Mouse (Mus musculus): ENCODE measurements around the gene Zic3.

The Zic3 gene

DNA sequence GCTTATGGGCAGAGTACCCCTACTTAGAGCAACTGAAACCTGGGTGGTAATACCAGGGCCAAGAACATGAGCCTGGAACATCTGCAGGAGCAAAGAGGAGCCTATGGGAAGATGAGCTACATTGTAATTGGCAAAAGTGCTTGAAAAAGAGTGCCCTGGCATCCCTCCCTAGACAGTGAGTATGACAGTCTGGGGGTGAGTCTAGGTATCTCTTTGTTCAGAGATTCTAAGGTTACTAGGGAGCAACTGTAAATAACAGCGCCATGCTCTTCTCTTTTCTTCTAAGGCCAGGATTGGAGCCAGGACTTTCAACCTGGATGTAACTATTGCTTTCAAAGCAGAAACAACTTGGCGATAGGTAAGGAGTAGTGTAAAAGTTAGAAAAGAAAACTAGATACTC is at the start of gene Zic3:
Gene Zic3, plus strand, starts transcription at position 301 of the 400 bp plus-strand sequence.
- DNase-seq (ENCODE audit: low spot score), result no peak

DNA sequence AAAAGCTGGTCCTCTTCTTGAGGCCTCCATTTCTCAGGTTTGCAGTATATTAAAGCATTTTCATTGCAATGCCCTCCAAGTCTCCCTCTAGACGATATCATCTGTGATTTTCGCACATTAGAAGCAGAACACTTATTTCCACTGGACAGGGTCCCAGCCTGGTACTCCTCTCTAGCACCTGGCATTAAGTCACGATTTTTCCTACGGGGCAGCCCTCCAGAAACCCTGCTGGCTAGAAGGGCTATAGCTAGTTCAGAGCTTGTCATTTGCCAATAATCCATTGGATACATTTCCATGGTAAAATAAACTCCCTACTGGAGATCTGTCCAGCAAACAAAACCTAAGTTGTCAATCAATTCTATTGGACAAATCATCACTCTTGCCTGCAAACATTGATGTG is 40.1 kb upstream of the Zic3 start:
- no peak for DNase-seq (ENCODE audit: low spot score)

DNA sequence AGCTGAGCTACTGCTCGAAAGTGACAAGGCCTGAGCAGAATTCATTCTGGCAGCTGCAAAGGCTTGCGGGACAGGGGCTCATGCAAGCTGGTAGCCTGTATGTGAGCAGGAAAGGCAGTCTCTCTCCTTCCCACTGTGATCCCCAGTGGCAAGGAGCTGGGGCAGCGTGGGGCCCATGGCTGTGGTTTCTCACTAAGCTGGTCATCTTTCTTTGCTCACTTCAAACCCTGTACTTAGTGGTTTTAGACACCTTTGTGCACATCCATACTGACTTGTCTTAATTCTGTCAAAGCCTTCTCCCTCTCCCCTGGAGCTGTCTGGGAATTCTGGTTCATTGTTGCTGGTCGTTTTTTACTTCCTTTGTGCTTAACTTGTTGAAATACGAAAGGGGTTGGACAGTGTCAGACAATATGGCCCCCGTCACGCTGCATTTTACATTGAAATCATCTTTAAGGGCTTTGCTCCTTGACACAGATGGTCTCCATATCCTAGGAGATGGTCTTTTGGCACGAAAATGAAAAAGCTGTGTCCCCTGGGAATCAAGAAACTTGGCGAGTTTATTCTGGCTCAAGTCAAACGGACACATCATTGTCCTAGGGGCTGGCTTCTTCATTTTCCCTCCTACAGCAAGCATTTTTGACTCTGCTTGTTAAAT is 34.9 kb upstream of the Zic3 start:
- peak; percentile 9 for DNase-seq (ENCODE audit: low spot score)

DNA sequence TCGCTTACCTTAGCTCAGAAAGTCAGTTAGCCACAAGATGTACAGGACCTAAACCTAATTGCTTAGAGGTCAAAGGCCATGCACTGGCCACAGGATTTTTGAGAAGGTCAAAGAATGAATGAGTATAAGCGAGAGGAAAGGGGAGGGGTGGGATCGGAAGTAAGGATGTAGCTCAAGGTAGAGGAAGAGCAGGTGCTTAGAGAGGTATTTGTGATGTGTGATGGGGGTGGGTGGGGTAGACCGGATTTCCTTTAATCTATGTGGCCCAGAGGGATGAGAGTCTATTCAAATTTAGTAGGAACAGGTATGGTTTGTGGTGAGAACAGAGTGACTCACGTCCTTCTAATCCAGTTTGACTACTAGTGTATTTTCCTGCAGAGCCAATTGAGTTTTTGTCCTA is 9.1 kb upstream of the Zic3 start:
- no peak for DNase-seq (ENCODE audit: low spot score)

DNA sequence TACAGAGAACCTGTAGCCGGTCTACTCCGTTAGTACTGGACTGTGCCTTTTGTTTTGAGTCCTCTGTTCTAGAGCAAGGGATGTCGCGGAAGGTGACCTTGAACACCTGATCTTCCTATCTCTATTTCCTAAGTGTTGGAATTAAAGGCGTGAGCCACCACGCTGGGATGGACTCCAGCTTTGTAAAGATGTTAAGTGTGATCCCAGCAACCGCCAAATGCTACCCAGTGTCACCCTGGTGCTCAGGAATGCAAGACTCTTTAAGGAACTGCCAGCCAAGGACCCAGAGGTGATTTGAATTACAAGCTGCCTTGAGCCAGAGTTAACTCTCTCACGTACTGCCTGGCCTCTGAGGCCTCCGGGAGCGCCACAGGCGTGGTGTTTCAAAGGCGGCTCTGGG is 8.4 kb upstream of the Zic3 start:
- no peak for DNase-seq (ENCODE audit: low spot score)

DNA sequence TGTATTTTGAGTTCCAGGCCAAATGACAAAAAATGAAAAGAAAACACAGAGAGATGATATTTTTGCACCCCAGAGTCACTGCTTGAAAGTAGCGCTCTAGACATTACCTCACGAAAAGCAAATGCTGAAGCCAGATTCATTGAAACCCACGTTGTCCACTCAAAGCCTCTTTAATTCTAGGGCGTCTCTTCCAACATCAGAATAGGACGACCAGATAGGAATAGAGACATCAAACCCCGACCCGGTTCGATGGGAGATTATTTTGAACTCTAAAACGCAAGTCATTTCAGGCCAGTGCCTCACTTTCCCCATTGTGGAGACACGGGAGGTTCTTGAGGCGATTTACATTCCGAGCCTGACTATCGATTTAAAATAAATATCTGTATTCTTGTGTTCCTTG is 7.7 kb upstream of the Zic3 start:
- DNase-seq (ENCODE audit: low spot score), result no peak

DNA sequence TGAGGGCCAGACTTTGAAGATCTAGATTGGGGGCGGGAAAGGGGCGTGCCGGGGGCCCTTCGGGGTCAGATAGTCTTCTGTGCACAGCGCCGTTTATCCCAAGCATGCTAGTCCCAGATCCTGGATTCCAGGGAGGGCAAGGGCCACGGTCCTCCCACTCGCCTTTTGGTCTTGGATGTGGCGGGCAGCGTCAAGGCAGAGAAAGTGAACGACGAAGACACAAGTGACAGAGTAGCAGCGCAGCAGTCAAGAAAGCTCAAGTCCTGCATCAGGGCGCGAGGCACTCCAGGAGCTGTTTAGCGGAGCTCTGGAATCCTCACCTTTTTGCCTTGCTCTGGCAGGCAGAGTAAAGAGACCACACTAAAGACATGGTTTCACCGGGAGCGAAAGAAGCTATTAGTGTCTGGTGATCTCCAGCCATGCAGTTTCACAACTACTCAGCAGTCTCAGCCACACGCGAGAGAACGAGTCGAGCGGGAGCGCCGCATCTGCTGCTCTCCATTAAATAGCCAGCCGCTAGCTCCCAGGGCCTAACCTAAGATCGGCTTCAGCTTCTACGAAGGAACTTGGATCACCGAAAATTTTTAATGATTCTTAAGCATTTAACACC is 7.1 kb upstream of the Zic3 start:
- DNase-seq (ENCODE audit: low spot score), result peak; percentile 57

DNA sequence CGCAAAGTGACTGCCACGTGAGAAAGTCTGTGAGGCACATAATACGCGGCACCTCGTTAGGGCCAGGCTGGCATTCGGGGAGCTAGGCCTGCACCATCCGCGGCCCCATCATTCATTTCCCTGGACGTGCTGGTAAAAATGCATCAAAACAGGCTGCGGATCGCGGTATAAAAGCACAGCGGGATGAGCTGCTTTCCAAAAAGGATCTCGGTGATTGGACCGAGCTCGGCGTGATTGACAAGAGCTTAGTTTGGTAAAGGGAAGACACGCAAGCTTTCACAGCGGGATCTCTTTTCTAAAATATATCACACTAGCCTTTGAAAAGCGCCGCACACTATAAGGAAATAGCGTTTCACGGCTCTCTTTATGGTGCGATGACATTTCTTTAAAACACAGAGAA is 3.8 kb upstream of the Zic3 start:
- DNase-seq (ENCODE audit: low spot score), result peak; percentile 52

DNA sequence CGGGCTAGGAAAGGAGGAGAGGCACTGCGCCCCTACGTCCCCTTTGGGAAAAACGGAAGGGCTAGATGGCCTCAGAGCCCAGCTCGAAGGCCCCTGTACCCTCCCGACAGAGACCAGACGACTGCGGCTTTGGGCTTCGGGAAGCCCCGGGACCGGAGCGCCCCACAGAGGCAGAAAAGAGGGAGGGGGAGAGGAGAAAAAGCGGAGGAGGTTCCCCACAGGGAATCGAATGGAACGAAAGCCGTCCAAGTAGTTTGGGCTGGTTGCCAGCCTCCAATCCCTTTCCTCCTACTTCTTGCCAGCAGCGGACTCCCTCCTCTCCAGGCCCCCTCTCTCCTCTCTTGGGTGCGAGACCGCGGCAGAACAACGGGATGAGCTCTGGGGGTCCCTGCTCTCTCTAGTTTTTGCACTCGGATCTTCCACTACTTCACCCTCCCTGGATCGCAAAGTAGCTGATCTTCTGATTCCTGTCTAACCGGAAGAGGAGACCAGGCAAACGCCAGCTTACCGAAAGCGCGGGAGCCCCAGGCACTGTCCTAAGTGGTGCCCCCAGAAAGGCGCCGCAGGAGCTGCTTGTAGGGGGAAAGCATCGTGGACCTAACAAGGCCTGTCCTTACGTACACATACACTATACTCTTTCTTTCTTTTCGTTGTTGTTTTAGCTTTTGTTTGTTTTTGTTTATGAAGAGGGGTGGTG is 3.1 kb upstream of the Zic3 start:
- DNase-seq (ENCODE audit: low spot score), result peak; percentile 26

DNA sequence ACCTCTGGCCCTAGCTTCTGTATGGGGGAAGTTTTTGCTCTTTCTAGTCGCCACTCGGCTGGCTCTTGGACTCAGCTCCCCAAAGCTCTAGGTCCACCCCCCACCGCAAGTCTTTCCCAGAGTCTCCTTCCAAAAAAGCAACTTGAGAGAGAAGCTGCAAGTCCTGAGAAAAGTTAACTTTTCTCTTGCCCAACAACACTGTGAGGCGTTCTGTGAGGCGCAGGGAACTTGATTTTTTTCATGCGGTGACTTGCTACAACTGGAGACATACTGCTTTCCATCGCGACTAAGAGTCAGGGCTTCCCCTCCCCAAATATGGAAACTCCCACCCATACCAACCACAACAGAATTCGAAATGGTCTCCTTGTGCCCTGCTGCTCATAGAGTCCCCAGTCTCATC is 5.1 kb downstream of the Zic3 start:
- no peak for DNase-seq (ENCODE audit: low spot score)

DNA sequence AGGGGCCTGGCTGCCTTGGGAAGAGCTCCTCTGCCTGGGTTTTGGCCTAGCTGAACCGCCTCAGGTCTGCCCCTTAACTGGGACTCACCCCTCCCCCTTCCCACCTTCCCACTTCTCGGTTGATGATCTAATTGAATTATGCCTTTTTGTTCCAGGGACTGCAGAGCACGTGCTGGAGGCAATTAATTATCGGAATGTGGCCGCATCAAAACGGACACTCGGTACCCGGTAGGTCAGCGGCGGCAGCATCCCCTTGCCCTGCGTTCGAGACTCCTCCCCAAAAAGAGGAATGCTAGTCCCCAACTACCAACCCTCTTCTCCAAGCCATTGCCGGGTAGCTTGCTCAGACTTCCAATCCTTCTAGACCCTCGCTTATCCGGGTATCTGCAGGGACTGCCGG is 5.6 kb downstream of the Zic3 start:
- DNase-seq (ENCODE audit: low spot score), result peak; percentile 28

DNA sequence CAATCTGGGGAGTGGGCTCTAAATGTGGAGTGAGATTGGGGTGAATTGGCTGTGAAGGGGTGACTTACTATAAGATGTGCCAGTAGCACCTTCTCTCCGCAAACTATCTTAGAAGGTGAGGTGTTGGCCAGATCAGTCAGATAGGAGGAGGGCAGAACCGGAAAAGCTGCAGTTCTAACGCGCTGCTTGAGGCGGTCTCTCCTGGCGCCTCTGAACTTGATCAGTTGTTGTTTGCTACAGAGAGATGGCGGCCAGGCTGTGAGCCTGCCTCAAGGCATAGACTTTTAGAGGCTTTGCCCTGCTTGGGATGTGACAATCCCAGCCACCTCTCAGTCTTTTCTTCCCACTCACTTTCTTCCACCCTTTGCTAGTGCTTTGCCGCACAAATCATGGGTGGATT is 6.4 kb downstream of the Zic3 start:
- DNase-seq (ENCODE audit: low spot score), result no peak

DNA sequence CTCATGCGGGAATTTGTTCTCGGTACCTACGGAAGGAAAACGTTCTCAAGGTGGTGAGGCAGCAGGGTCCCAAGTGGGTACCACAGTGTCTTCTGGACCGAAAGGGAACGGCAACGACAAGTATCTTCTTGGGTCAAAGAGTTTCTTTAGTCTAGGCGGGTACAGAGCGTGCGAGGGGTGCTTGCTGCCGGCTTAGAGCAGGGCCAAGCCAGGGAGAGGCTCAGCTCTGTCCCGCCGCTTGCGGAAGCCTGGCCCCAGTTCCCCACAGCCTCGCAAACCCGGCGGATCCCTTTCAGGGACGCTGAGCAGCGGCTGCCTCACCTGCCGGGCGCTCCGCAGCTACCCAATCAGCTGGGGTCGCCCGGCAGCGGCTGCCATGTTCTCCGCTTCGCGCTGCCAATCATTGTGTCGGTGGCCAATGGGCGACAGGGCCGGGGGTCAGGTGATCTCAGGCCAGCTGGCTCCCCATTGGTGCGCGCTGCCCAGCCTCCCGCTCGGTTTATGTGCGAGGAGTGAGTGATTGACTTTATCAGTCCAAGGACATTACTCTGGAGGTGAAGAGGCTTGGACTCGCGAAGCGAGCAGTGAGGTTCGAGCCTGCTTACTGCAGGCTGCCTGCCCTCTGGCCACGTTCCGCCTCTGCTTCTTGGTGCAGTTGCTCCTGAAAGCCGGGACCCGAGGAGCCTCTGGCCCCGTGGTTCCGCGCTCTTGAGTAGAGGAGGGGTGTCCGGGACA is 7.8 kb downstream of the Zic3 start:
- DNase-seq (ENCODE audit: low spot score), result peak; percentile 88

DNA sequence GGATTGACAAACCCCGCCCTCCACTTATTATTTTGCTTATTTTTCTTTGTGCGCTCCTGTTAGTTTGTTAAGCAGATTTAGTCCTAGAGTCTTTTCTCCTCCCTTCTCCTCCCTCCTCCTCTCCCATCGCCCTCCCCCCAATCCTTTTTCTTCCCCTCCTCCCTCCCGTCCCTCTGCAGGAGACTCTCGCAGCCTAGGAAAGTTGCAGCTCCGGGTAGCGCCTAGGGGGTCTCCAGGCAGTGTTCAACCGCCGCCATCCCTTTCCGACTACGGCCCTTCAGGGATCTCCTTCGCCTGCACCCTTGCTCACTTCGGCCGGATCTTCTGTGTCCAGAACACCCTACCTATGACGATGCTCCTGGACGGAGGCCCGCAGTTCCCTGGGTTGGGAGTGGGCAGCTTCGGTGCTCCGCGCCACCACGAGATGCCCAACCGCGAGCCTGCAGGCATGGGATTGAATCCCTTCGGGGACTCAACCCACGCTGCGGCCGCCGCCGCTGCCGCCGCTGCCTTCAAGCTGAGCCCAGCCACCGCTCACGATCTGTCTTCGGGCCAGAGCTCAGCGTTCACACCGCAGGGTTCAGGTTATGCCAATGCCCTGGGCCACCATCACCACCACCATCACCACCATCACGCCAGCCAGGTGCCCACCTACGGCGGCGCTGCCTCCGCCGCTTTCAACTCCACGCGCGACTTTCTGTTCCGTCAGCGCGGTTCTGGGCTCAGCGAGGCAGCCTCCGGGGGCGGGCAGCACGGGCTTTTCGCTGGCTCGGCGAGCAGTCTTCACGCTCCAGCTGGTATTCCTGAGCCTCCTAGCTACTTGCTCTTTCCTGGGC is 8.6 kb downstream of the Zic3 start:
- DNase-seq (ENCODE audit: low spot score), result no peak

DNA sequence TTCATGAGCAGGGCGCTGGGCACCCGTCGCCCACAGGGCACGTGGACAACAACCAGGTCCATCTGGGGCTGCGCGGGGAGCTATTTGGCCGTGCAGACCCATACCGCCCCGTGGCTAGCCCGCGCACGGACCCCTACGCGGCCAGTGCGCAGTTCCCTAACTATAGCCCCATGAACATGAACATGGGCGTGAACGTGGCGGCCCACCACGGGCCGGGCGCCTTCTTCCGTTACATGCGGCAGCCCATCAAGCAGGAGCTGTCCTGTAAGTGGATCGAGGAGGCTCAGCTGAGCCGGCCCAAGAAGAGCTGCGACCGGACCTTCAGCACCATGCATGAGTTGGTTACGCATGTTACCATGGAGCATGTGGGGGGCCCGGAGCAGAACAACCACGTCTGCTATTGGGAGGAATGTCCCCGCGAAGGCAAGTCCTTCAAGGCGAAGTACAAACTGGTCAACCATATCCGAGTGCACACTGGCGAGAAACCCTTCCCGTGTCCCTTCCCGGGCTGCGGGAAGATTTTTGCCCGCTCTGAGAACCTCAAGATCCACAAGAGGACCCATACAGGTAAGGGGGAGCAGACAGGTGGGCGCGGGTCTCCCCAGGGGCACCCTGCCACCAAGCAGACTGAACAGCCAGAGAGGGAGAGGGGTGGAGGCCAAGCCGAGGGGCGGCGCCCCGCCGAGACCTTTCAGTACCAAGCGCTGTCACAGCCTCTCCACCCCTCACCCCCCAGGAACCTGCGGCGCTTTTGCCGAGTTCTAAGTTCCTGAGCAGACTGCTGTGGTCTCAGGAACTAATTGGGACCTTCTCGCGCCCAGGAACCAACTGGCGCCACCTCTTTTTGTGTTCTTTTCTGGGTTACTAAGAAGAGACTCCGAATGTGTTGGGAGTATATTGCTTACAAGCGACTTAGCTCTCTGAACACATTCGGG is 9.4 kb downstream of the Zic3 start:
- DNase-seq (ENCODE audit: low spot score), result no peak

DNA sequence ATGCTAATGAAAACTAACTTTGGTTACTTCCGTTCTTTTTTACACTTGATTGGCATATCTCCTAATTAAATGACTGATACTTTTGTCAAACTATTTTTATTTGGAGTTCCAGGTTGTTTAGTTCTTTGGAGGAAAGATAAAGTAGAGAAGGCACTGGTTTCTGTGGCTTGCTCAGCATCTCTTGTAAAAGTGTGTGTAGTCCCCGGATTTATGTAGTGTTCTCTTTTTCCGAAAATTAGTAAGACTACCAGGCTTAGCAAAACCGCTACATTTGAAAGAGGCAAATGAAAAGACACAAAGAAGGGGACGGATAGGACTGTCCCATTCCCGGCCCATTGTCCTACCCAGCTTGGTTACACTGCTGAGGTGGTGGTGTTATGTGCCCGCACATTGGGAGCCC is 10.1 kb downstream of the Zic3 start:
- DNase-seq (ENCODE audit: low spot score), result no peak

DNA sequence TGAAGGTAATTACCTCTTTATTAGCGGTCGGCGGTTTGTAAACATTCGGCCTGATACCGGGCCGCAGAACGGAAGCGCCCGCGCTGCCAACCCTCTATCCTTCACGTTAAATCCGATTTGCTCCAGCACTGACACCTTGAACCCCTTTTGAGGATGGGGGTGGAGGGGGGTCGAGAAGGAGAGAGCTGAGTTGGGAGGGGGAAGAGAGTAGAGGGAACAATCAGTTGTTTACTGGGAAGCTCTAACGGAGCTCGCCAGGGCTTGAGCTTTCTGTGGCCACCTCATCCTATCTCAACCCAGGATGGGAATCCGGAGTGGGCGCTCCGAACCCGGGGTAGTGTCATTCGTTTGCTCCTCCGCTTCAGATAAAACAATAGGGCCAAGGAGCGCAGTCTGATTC is 11.0 kb downstream of the Zic3 start:
- DNase-seq (ENCODE audit: low spot score), result no peak

DNA sequence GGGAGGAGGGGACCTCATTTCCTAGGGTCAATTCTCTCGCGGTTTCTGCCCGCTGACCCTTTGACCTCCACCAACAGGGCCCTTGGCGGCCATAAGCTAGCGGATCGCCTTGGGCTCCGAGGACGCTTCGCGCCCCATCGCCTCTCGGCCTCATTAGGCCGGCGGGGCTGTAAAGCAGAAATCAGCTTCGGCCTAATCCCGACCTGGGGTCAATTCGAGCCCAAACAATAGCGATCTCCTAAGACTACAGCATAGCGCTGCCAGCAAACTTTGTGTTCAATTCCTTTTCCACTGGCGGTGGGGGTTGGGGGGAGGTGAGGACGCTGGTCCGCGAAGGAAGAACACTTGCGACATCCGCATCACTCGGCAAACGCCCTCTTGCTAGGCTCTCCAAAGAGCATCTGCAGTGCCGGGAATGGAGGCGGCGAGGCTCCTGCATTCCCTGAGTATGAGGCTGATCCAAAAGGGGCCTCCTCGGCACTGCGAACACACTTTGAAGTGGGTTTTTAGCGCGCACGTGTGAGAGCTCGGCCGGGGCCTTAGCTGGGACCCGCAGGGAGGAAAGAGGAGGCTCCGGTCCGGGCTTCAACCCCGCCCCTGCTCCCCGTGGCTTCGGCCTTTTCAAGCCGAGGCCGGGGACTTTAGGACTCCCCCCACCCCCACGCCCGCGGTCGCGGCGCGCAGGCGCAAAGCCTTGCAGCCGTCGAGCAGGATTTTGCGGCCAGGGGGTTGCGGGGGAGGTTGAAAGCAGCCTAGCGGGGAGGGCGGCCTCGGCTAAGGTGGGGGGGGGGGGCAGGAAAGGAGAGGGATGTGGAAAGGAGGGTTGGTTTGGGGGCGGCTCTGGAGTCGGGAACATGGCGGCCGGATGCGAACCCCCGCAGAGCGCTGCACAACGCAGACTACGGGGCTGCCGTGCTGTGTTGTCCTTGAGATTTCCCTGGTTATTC is 15.8 kb downstream of the Zic3 start:
- peak; percentile 61 for DNase-seq (ENCODE audit: low spot score)

DNA sequence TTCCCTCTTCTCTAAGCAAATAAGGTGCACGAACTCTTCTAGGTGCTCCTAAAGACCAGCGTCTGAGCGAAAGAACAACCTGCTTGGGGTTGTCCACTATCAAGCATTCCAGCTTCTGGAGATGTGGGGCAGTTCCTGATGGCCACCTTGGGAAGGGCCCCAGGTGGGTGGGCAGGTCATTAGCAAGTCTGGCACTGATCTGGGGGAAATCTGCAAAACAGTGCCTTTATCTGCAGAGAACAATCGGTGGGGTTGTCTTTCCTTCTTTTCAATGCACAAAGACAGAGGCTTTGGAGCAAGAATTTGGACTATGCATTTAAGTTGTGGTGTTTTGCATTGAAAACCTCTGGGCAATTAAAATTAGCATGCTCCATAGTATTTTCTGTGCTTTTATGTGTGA is 17.2 kb downstream of the Zic3 start:
- DNase-seq (ENCODE audit: low spot score), result no peak

DNA sequence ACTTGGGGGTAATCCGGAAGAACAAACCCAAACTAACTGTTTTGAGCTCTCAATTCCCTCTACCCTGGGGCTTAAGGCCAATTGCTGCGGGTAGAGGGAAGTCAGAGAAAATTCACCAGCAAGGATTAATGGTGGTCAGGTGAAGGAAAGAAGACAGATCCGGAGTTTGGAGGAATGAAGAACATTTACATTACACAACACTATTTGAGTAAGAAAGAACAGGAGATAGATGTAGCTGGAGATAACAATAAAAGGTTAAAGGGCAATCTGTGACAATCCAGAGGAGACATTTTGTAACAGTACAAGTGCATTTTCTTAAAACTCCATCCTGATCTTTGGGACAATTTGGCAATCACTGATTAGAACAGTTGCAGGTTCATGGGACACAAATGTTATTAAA is 19.4 kb downstream of the Zic3 start:
- no peak for DNase-seq (ENCODE audit: low spot score)
